Mouse (Mus musculus): Measurements from ENCODE around the gene Rasa3. TPM values are rescaled to one million over a fixed set of nuclear protein-coding genes. Genes with fewer than 3 reads are reported as not detected.

Gene Rasa3
- polyA plus RNA-seq, 1 experiment = 10.8 TPM

DNA sequence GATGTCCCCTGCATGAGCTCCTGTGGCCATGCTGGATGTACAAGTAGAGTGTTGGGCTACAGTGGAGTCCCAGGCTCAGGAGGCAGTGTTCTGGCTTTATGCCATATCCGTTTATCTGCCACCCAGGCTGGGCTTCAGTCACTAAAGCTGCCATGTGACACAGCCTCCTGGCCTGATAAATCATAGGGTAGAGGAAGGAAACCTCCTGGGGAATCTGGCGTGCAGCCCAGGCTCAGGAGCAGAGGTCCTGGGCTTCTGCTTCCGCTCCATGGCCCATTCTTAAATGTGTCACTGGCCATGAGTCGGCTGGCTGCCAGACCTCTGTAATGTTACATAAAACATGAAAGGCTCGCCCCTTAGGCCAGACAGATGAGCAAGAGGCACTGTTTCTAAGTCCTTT is 146.5 kb downstream of the Rasa3 start:
- peaks cover 24% of the 10 kb centered on the region for H3K4me1 ChIP-seq (ENCODE audit: control insufficient read depth, insufficient read depth, low read length)
- no peak overlapping the region for H3K4me3 ChIP-seq (ENCODE audit: insufficient read depth, low read depth, low read length)
- no peaks in the 10 kb centered on the region for H3K27me3 ChIP-seq (replicated peaks; ENCODE audit: control insufficient read depth, insufficient read depth, low read length)
- DNase-seq = peak; percentile 99
- WGBS = under 1% methylated on average over 5 of the region's 5 CpGs
- H3K27ac ChIP-seq (ENCODE audit: insufficient read depth, low read depth, low read length) = peak overlapping the region; percentile 46
- no peak for TF ChIP-seq POLR2A (IDR thresholded peaks at IDR 0.05; ENCODE audit: low read depth, low read length)
- TF ChIP-seq CTCF (conservative IDR thresholded peaks at IDR 0.05; ENCODE audit: insufficient read depth, insufficient read length, low read depth, low read length) = no peak
- no peaks in the 10 kb centered on the region for H3K36me3 ChIP-seq (ENCODE audit: control insufficient read depth, insufficient read depth, low read length)

DNA sequence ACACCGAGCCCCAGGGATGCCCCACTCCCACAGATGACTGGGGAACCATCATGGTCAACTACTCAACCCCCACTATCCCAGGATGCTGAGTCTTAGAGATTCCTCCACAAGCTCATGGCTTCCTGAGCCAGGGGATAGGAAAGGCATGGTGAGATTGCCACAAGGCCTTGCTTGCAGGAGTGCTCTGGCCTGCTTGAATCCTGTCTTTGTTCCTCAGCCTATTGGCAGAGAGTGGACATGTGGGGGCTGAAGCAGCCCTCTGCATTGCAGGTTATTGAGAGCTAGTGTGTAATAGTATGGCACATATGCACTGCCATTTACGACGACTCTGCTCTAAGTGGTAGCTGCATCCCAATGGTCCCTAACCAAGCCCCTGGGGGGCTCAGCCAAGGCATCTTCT is 147.0 kb downstream of the Rasa3 start:
- no peaks in the 10 kb centered on the region for H3K36me3 ChIP-seq (ENCODE audit: control insufficient read depth, insufficient read depth, low read length)
- H3K4me3 ChIP-seq (ENCODE audit: insufficient read depth, low read depth, low read length) = no peak overlapping the region
- peaks cover 24% of the 10 kb centered on the region for H3K4me1 ChIP-seq (ENCODE audit: control insufficient read depth, insufficient read depth, low read length)
- TF ChIP-seq POLR2A (IDR thresholded peaks at IDR 0.05; ENCODE audit: low read depth, low read length) = no peak
- TF ChIP-seq CTCF (conservative IDR thresholded peaks at IDR 0.05; ENCODE audit: insufficient read depth, insufficient read length, low read depth, low read length) = no peak
- peak overlapping the region; percentile 5 for H3K27ac ChIP-seq (ENCODE audit: insufficient read depth, low read depth, low read length)
- no peak for DNase-seq
- 69% methylated on average over 3 of the region's 3 CpGs for WGBS
- no peaks in the 10 kb centered on the region for H3K27me3 ChIP-seq (replicated peaks; ENCODE audit: control insufficient read depth, insufficient read depth, low read length)

DNA sequence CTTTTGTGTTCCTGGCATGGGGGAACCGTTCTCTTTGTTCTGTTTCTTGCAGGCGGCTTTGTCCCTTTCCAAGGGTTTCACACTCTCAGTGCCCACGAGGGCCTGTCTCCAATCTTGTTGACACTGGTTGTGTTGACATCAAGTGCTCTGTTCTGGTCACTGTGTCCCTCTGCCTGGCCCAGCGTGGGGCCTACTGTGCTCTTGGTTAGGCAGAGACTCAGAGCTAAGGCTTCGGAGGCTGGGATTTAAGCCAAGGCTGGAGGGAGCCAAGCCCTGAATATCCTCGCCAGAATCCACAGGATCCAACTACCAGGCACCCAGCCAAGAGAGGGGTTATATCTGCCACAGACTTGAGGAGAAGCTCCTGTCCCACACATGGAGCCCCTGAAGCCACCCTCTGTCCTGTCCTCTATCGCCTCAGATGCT is 147.5 kb downstream of the Rasa3 start:
- no peak for TF ChIP-seq POLR2A (IDR thresholded peaks at IDR 0.05; ENCODE audit: low read depth, low read length)
- TF ChIP-seq CTCF (conservative IDR thresholded peaks at IDR 0.05; ENCODE audit: insufficient read depth, insufficient read length, low read depth, low read length) = no peak
- no peak overlapping the region for H3K4me3 ChIP-seq (ENCODE audit: insufficient read depth, low read depth, low read length)
- H3K4me1 ChIP-seq (ENCODE audit: control insufficient read depth, insufficient read depth, low read length) = peaks cover 24% of the 10 kb centered on the region
- peak overlapping the region; percentile 72 for H3K27ac ChIP-seq (ENCODE audit: insufficient read depth, low read depth, low read length)
- H3K36me3 ChIP-seq (ENCODE audit: control insufficient read depth, insufficient read depth, low read length) = no peaks in the 10 kb centered on the region
- WGBS = 33% methylated on average over 7 of the region's 7 CpGs
- peak; percentile 96 for DNase-seq
- no peaks in the 10 kb centered on the region for H3K27me3 ChIP-seq (replicated peaks; ENCODE audit: control insufficient read depth, insufficient read depth, low read length)

DNA sequence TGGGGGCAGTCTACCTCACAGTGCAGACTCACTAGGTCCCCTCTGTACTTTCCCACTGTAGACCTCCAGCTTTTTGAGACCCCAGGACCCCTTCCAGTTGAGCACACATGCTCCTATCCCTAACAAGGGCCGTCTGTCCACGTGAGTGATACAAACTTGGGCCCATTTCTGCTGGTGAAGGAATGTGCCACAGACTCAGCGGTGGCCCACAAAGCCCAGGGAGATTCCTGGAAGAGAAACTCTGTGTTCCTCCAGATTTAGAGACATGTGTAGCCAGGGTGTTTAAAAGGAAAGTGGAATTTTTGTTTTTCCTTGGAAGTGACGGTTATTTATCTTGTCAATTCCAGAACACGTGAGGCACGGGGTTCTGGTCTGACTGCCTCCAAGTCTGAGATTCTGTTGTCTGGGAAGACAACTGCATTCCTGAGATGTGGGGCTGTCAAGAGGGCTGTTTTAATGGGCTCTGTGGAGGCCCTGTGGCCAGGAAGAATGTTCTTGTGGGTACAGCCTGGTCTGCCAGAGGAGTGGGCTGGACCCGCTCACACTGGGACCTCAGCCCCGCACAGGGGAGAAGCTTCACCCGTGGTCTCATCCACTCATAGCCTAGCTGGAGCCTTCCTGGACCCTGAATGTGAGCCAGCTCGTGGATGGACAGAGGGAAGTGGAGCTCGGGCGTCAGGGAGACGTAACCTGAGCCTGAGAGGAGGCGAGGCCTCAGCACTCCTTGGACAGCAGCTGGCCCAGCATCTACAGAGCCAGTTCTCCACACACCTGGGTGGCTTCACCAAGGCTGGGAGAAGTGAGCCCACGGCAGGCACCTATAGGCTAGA is 148.2 kb downstream of the Rasa3 start:
- H3K27ac ChIP-seq (ENCODE audit: insufficient read depth, low read depth, low read length) = peak overlapping the region; percentile 72

DNA sequence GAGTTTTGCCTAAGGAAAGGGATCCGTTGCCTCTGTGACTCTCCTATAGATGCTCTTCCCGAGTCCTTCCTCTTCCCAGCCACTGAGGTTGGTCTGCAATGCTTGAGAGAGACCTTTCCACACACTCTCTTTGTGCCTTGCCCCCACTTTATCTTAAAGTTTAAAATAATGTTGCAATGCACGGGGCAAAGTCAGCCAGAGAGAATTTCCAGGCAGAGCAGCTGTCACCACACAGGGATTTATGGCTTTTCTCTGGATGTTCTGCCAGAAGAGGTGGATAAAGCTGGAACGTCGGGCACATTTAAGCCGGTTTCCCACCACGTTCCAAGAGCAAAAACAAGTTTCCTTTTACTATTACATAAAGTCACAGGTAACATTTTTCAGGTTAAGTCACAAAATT is 156.0 kb downstream of the Rasa3 start:
- no peak for TF ChIP-seq CTCF (conservative IDR thresholded peaks at IDR 0.05; ENCODE audit: insufficient read depth, insufficient read length, low read depth, low read length)
- no peak for TF ChIP-seq POLR2A (IDR thresholded peaks at IDR 0.05; ENCODE audit: low read depth, low read length)
- Histone ChIP-seq H3K27me3 (replicated peaks; ENCODE audit: control insufficient read depth, insufficient read depth, low read length) (no peaks in the 10 kb centered on the region), H3K27ac (ENCODE audit: insufficient read depth, low read depth, low read length) (peak overlapping the region; percentile 26; the same call in 1 of the 2 replicates), H3K4me1 (ENCODE audit: control insufficient read depth, insufficient read depth, low read length) (peaks cover 9% of the 10 kb centered on the region), H3K4me3 (ENCODE audit: insufficient read depth, low read depth, low read length) (no peak overlapping the region), H3K36me3 (ENCODE audit: control insufficient read depth, insufficient read depth, low read length) (no peaks in the 10 kb centered on the region)
- 21% methylated on average over 7 of the region's 7 CpGs for WGBS
- DNase-seq = no peak

More for the DNA sequence above, 148.2 kb downstream of the Rasa3 start:
- no peaks in the 10 kb centered on the region for H3K36me3 ChIP-seq (ENCODE audit: control insufficient read depth, insufficient read depth, low read length)
- DNase-seq = peak; percentile 72
- 64% methylated on average over 15 of the region's 15 CpGs for WGBS
- H3K4me1 ChIP-seq (ENCODE audit: control insufficient read depth, insufficient read depth, low read length) = peaks cover 24% of the 10 kb centered on the region
- H3K4me3 ChIP-seq (ENCODE audit: insufficient read depth, low read depth, low read length) = no peak overlapping the region
- no peaks in the 10 kb centered on the region for H3K27me3 ChIP-seq (replicated peaks; ENCODE audit: control insufficient read depth, insufficient read depth, low read length)
- no peak for TF ChIP-seq POLR2A (IDR thresholded peaks at IDR 0.05; ENCODE audit: low read depth, low read length)
- no peak for TF ChIP-seq CTCF (conservative IDR thresholded peaks at IDR 0.05; ENCODE audit: insufficient read depth, insufficient read length, low read depth, low read length)

DNA sequence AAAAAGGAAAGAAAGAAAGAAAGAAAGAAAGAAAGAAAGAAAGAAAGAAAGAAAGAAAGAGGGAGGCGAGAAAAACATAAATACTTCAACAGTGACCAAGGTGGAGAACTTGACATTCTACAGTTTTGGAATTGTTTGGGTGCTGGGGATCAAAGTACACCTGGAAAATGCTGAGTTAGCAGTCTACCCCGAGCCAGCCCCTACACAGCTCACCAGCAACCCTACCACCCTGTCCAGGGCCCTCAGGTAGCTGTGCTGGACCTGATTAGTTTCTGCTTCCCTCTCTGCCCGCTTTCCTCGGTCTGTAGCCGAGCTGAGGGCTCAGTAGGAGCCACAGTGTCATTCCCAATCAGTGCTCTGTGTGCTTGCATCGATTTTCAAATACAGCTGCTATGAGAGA is 157.1 kb downstream of the Rasa3 start:
- H3K4me3 ChIP-seq (ENCODE audit: insufficient read depth, low read depth, low read length) = no peak overlapping the region
- H3K27ac ChIP-seq (ENCODE audit: insufficient read depth, low read depth, low read length) = peak overlapping the region; percentile 62; the same call in 1 of the 2 replicates
- no peaks in the 10 kb centered on the region for H3K36me3 ChIP-seq (ENCODE audit: control insufficient read depth, insufficient read depth, low read length)
- H3K4me1 ChIP-seq (ENCODE audit: control insufficient read depth, insufficient read depth, low read length) = peaks cover 15% of the 10 kb centered on the region
- no peak for TF ChIP-seq CTCF (conservative IDR thresholded peaks at IDR 0.05; ENCODE audit: insufficient read depth, insufficient read length, low read depth, low read length)
- no peak for TF ChIP-seq POLR2A (IDR thresholded peaks at IDR 0.05; ENCODE audit: low read depth, low read length)
- 55% methylated on average over 6 of the region's 6 CpGs for WGBS
- H3K27me3 ChIP-seq (replicated peaks; ENCODE audit: control insufficient read depth, insufficient read depth, low read length) = no peaks in the 10 kb centered on the region
- peak; percentile 51 for DNase-seq

DNA sequence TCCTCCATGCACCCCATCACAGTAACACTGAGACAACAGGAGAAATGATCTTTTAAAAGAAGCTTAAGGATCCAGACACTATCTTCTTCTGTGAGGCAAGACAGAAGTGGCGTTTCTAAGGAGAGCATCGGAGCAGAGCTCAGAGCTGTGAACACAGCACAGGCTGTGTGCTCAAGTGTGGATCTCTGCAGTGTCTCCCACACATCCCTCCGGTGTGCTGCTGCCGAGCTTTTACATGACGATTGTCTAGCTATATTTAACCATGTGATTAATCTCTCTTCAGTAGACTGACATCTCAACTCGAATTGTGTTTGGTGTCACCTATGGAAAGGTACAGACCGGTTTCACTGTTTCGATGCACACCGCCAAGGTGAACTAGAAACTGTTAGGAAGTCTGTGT is 157.9 kb downstream of the Rasa3 start:
- no peak overlapping the region for H3K4me3 ChIP-seq (ENCODE audit: insufficient read depth, low read depth, low read length)
- WGBS = 71% methylated on average over 9 of the region's 9 CpGs
- no peak for DNase-seq
- H3K36me3 ChIP-seq (ENCODE audit: control insufficient read depth, insufficient read depth, low read length) = no peaks in the 10 kb centered on the region
- TF ChIP-seq POLR2A (IDR thresholded peaks at IDR 0.05; ENCODE audit: low read depth, low read length) (no peak), CTCF (conservative IDR thresholded peaks at IDR 0.05; ENCODE audit: insufficient read depth, insufficient read length, low read depth, low read length) (no peak)
- H3K4me1 ChIP-seq (ENCODE audit: control insufficient read depth, insufficient read depth, low read length) = peaks cover 15% of the 10 kb centered on the region
- H3K27me3 ChIP-seq (replicated peaks; ENCODE audit: control insufficient read depth, insufficient read depth, low read length) = no peaks in the 10 kb centered on the region
- H3K27ac ChIP-seq (ENCODE audit: insufficient read depth, low read depth, low read length) = no peak overlapping the region

Data from kidney, adult 2 months (tissue).